Mouse (Mus musculus): ENCODE results near the gene Chl1. TPM values are rescaled to one million over a fixed set of nuclear protein-coding genes. Genes with fewer than 3 reads are reported as not detected.

The Chl1 gene
- polyA plus RNA-seq, 1 experiment: 34.7 TPM

GRCm38 (mm10) chr6:103526945-103527777 is 16.8 kb downstream of the Chl1 start:
- Histone ChIP-seq H3K4me3 (ENCODE audit: insufficient read depth, low read length) (no peak overlapping the region), H3K4me1 (ENCODE audit: control insufficient read depth, insufficient read depth, low read length) (peaks cover 6% of the 10 kb centered on the region; the same call in 1 of the 2 replicates), H3K27ac (ENCODE audit: insufficient read depth, low read length) (0 out of 2 replicates have a peak overlapping the region, but pooled peaks have one; percentile 56)
- no peak for TF ChIP-seq POLR2A (IDR thresholded peaks at IDR 0.05; ENCODE audit: extremely low read depth, insufficient read depth, low read length)
- TF ChIP-seq CTCF (IDR thresholded peaks at IDR 0.05; ENCODE audit: extremely low read depth, insufficient read depth, low read length): no peak

- no peaks in the 10 kb centered on the region; the same call in 1 of the 2 replicates for H3K4me1 ChIP-seq (ENCODE audit: control insufficient read depth, insufficient read depth, low read length)
- H3K27ac ChIP-seq (ENCODE audit: insufficient read depth, low read length): no peak overlapping the region
- H3K4me3 ChIP-seq (ENCODE audit: insufficient read depth, low read length): no peak overlapping the region
- TF ChIP-seq POLR2A (IDR thresholded peaks at IDR 0.05; ENCODE audit: extremely low read depth, insufficient read depth, low read length) (no peak), CTCF (IDR thresholded peaks at IDR 0.05; ENCODE audit: extremely low read depth, insufficient read depth, low read length) (no peak)
Measured at GRCm38 (mm10) chr6:103533048-103533447, 22.7 kb downstream of the Chl1 start.

- Histone ChIP-seq H3K4me1 (ENCODE audit: control insufficient read depth, insufficient read depth, low read length) (no peaks in the 10 kb centered on the region; the same call in 1 of the 2 replicates), H3K4me3 (ENCODE audit: insufficient read depth, low read length) (no peak overlapping the region), H3K27ac (ENCODE audit: insufficient read depth, low read length) (no peak overlapping the region)
- TF ChIP-seq CTCF (IDR thresholded peaks at IDR 0.05; ENCODE audit: extremely low read depth, insufficient read depth, low read length): no peak
- no peak for TF ChIP-seq POLR2A (IDR thresholded peaks at IDR 0.05; ENCODE audit: extremely low read depth, insufficient read depth, low read length)
Measured at GRCm38 (mm10) chr6:103534027-103534426, 23.6 kb downstream of the Chl1 start.

- TF ChIP-seq POLR2A (IDR thresholded peaks at IDR 0.05; ENCODE audit: extremely low read depth, insufficient read depth, low read length): no peak
- TF ChIP-seq CTCF (IDR thresholded peaks at IDR 0.05; ENCODE audit: extremely low read depth, insufficient read depth, low read length): no peak
- Histone ChIP-seq H3K4me1 (ENCODE audit: control insufficient read depth, insufficient read depth, low read length) (peaks cover 2% of the 10 kb centered on the region; the same call in 1 of the 2 replicates), H3K4me3 (ENCODE audit: insufficient read depth, low read length) (no peak overlapping the region), H3K27ac (ENCODE audit: insufficient read depth, low read length) (no peak overlapping the region)
Measured at GRCm38 (mm10) chr6:103542576-103542975, 32.2 kb downstream of the Chl1 start.

GRCm38 (mm10) chr6:103543753-103544152 is 33.4 kb downstream of the Chl1 start:
- Histone ChIP-seq H3K4me1 (ENCODE audit: control insufficient read depth, insufficient read depth, low read length) (peaks cover 2% of the 10 kb centered on the region; the same call in 1 of the 2 replicates), H3K27ac (ENCODE audit: insufficient read depth, low read length) (no peak overlapping the region)

GRCm38 (mm10) chr6:103546314-103546713 is 35.9 kb downstream of the Chl1 start:
- H3K27ac ChIP-seq (ENCODE audit: insufficient read depth, low read length): no peak overlapping the region
- no peak overlapping the region for H3K4me3 ChIP-seq (ENCODE audit: insufficient read depth, low read length)
- TF ChIP-seq POLR2A (IDR thresholded peaks at IDR 0.05; ENCODE audit: extremely low read depth, insufficient read depth, low read length): no peak
- no peak for TF ChIP-seq CTCF (IDR thresholded peaks at IDR 0.05; ENCODE audit: extremely low read depth, insufficient read depth, low read length)
- H3K4me1 ChIP-seq (ENCODE audit: control insufficient read depth, insufficient read depth, low read length): peaks cover 2% of the 10 kb centered on the region; the same call in 1 of the 2 replicates

More at GRCm38 (mm10) chr6:103543753-103544152, 33.4 kb downstream of the Chl1 start:
- TF ChIP-seq POLR2A (IDR thresholded peaks at IDR 0.05; ENCODE audit: extremely low read depth, insufficient read depth, low read length): no peak
- no peak for TF ChIP-seq CTCF (IDR thresholded peaks at IDR 0.05; ENCODE audit: extremely low read depth, insufficient read depth, low read length)
- H3K4me3 ChIP-seq (ENCODE audit: insufficient read depth, low read length): no peak overlapping the region

GRCm38 (mm10) chr6:103549929-103550328 is 39.5 kb downstream of the Chl1 start:
- H3K4me3 ChIP-seq (ENCODE audit: insufficient read depth, low read length): no peak overlapping the region
- TF ChIP-seq CTCF (IDR thresholded peaks at IDR 0.05; ENCODE audit: extremely low read depth, insufficient read depth, low read length): no peak
- TF ChIP-seq POLR2A (IDR thresholded peaks at IDR 0.05; ENCODE audit: extremely low read depth, insufficient read depth, low read length): no peak
- H3K4me1 ChIP-seq (ENCODE audit: control insufficient read depth, insufficient read depth, low read length): peaks cover 2% of the 10 kb centered on the region; the same call in 1 of the 2 replicates
- H3K27ac ChIP-seq (ENCODE audit: insufficient read depth, low read length): no peak overlapping the region

GRCm38 (mm10) chr6:103558037-103558893 is 47.9 kb downstream of the Chl1 start:
- Histone ChIP-seq H3K4me1 (ENCODE audit: control insufficient read depth, insufficient read depth, low read length) (peaks cover 5% of the 10 kb centered on the region; the same call in 1 of the 2 replicates), H3K4me3 (ENCODE audit: insufficient read depth, low read length) (no peak overlapping the region), H3K27ac (ENCODE audit: insufficient read depth, low read length) (no peak overlapping the region)
- no peak for TF ChIP-seq POLR2A (IDR thresholded peaks at IDR 0.05; ENCODE audit: extremely low read depth, insufficient read depth, low read length)
- TF ChIP-seq CTCF (IDR thresholded peaks at IDR 0.05; ENCODE audit: extremely low read depth, insufficient read depth, low read length): no peak

- no peak overlapping the region for H3K27ac ChIP-seq (ENCODE audit: insufficient read depth, low read length)
- H3K4me1 ChIP-seq (ENCODE audit: control insufficient read depth, insufficient read depth, low read length): peaks cover 5% of the 10 kb centered on the region; the same call in 1 of the 2 replicates
- TF ChIP-seq CTCF (IDR thresholded peaks at IDR 0.05; ENCODE audit: extremely low read depth, insufficient read depth, low read length): no peak
- no peak for TF ChIP-seq POLR2A (IDR thresholded peaks at IDR 0.05; ENCODE audit: extremely low read depth, insufficient read depth, low read length)
- no peak overlapping the region for H3K4me3 ChIP-seq (ENCODE audit: insufficient read depth, low read length)
Measured at GRCm38 (mm10) chr6:103558894-103559225, 48.5 kb downstream of the Chl1 start.
